In genomic region chr4:91400423-91400822, GRCm38 (mm10) we compare ENCODE assay signal across 10 mouse cellular contexts. TPM values are rescaled to one million over a fixed set of nuclear protein-coding genes. Genes with fewer than 3 reads are reported as not detected.
DNase-seq lines count a peak whose midpoint lies in the region; ATAC-seq and TF ChIP-seq lines count a peak whose summit lies in the region.
"Had no signal": no experiment of that assay in that cellular context is flagged by ENCODE, and none has a peak within 500 bp of the region (broad histone marks: within the 10 kb centered on the region; RNA-seq: fewer than 3 reads in every experiment).

TSS of gene Elavl2 (minus strand) at chr4:91400785.

- ATAC-seq in hindbrain, embryonic 12.5 days (ENCODE audit: low FRiP score) = peak; percentile 65
- ATAC-seq in liver, embryonic 13.5 days (ENCODE audit: low read depth) = no peak

- peak within 1 kb of the TSS; percentile 31 for H3K9ac ChIP-seq in ES-Bruce4 (ENCODE audit: low read depth, poor library complexity, severe bottlenecking)
- H3K9ac ChIP-seq in hindbrain, embryonic 12.5 days = peak within 1 kb of the TSS; percentile 65
- H3K9ac ChIP-seq in liver, embryonic 13.5 days = no peak within 1 kb of the TSS

- no peak for TF ChIP-seq EP300 in ES-Bruce4 (IDR thresholded peaks at IDR 0.05; ENCODE audit: insufficient read depth, low read depth, low read length)

- no peak for DNase-seq in frontal cortex, adult 2 months (ENCODE audit: extremely low spot score in 1 of 2, low spot score in 1 of 2)
- no peak for DNase-seq in frontal cortex, postnatal 10 days (ENCODE audit: low spot score in 2 of 2)
- no peak for DNase-seq in liver, embryonic 13.5 days
- DNase-seq in thymus, adult 18-20 months = no peak
- no peak for DNase-seq in right cerebral cortex, adult 2 months (ENCODE audit: low spot score in 2 of 2)
- DNase-seq in spleen, postnatal 36 days (ENCODE audit: low spot score in 2 of 2) = no peak

- H3K4me3 ChIP-seq in ES-Bruce4 (ENCODE audit: low read depth, low read length) = peak within 1 kb of the TSS; percentile 93
- H3K4me3 ChIP-seq in hindbrain, embryonic 12.5 days = peak within 1 kb of the TSS; percentile 46
- no peak within 1 kb of the TSS for H3K4me3 ChIP-seq in liver, embryonic 13.5 days (replicated peaks)
- H3K4me3 ChIP-seq: megakaryocyte, embryonic 14.5 days had no signal

- peaks cover 5% of the 10 kb centered on the region for H3K27me3 ChIP-seq in ES-Bruce4 (ENCODE audit: control insufficient read depth, insufficient read depth, low read length, poor library complexity, severe bottlenecking)
- peaks cover 3% of the 10 kb centered on the region; the same call in 1 of the 2 replicates for H3K27me3 ChIP-seq in hindbrain, embryonic 12.5 days
- peaks cover 20% of the 10 kb centered on the region for H3K27me3 ChIP-seq in liver, embryonic 13.5 days
- H3K27me3 ChIP-seq: CH12.LX had no signal

- no peaks in the 10 kb centered on the region for H3K36me3 ChIP-seq in ES-Bruce4 (ENCODE audit: control insufficient read depth, insufficient read depth, low read length, poor library complexity, severe bottlenecking)
- H3K36me3 ChIP-seq in hindbrain, embryonic 12.5 days = no peaks in the 10 kb centered on the region
- no peaks in the 10 kb centered on the region for H3K36me3 ChIP-seq in liver, embryonic 13.5 days

- peak within 1 kb of the TSS; percentile 87 for H3K4me2 ChIP-seq in hindbrain, embryonic 12.5 days (replicated peaks)
- H3K4me2 ChIP-seq in liver, embryonic 13.5 days = 0 out of 2 replicates have a peak within 1 kb of the TSS, but pooled peaks have one; percentile 19

- TF ChIP-seq POLR2A in ES-Bruce4 (IDR thresholded peaks at IDR 0.05; ENCODE audit: insufficient read depth, low read length) = no peak

- H3K9me3 ChIP-seq in ES-Bruce4 (replicated peaks; ENCODE audit: control insufficient read depth, insufficient read depth, low read length, poor library complexity, severe bottlenecking) = no peaks in the 10 kb centered on the region
- H3K9me3 ChIP-seq in hindbrain, embryonic 12.5 days (replicated peaks) = no peaks in the 10 kb centered on the region
- no peaks in the 10 kb centered on the region for H3K9me3 ChIP-seq in liver, embryonic 13.5 days (replicated peaks)

- TF ChIP-seq CTCF in ES-Bruce4 (IDR thresholded peaks at IDR 0.05; ENCODE audit: low read depth, low read length) = no peak

- 1% methylated on average over 28 of the region's 28 CpGs for WGBS in hindbrain, embryonic 12.5 days
- 5% methylated on average over 28 of the region's 28 CpGs for WGBS in liver, embryonic 13.5 days (ENCODE audit: insufficient replicate concordance)

- no peak within 1 kb of the TSS for H3K27ac ChIP-seq in ES-Bruce4 (ENCODE audit: insufficient read depth, low read length)
- peak within 1 kb of the TSS; percentile 90 for H3K27ac ChIP-seq in hindbrain, embryonic 12.5 days
- no peak within 1 kb of the TSS for H3K27ac ChIP-seq in liver, embryonic 13.5 days

- H3K4me1 ChIP-seq in ES-Bruce4 (ENCODE audit: control insufficient read depth, insufficient read depth, low read length) = no peaks in the 10 kb centered on the region
- H3K4me1 ChIP-seq in hindbrain, embryonic 12.5 days = peaks cover 7% of the 10 kb centered on the region; the same call in 1 of the 2 replicates
- H3K4me1 ChIP-seq in liver, embryonic 13.5 days (replicated peaks) = no peaks in the 10 kb centered on the region
- H3K4me1 ChIP-seq: megakaryocyte, embryonic 14.5 days had no signal

RNA-seq across cellular contexts. Expression of gene Elavl2, which starts in this region (rescaled TPM):
- polyA plus RNA-seq in frontal cortex, adult 2 months (2012; rRNA removed) = 25.8 and 29.3 TPM in 2 replicates
- 35.7 and 46.2 TPM in 2 replicates for polyA plus RNA-seq in ES-Bruce4 (2011; ENCODE audit: insufficient read depth, insufficient read length, low read depth, missing spikeins)
- polyA plus RNA-seq in hindbrain, embryonic 12.5 days (2016; fragmentation: Nextera tagmentation; extraction: Ambion mirVana) = 102 and 110 TPM in 2 replicates
- 0.24 and 0.48 TPM in 2 replicates for polyA plus RNA-seq in liver, embryonic 13.5 days (2015; fragmentation: Nextera tagmentation; extraction: Ambion mirVana)

Comparison
In these comparisons a context has a peak if more than half of its experiments do, and no peak if none do; other contexts are left out.
1. RNA of gene Elavl2 (polyA plus RNA-seq): 102 to 110 TPM in hindbrain, embryonic 12.5 days, 35.7 to 46.2 TPM in ES-Bruce4 and 25.8 to 29.3 TPM in frontal cortex, adult 2 months; 0.24 to 0.48 TPM in liver, embryonic 13.5 days; every median in the first group is over 10 times any median in the second.